Mouse (Mus musculus): ENCODE results near the gene Ppih.

GRCm38 (mm10) chr4:119261087-119261713 is 59.1 kb downstream of the Ppih start:
- TF ChIP-seq CTCF (IDR thresholded peaks at IDR 0.05; ENCODE audit: borderline replicate concordance, control insufficient read depth, extremely low read depth, insufficient read depth, low read length, poor library complexity) (no peak), POLR2A (IDR thresholded peaks at IDR 0.05; ENCODE audit: control insufficient read depth, extremely low read depth, insufficient read depth, low read length, poor library complexity) (no peak)
